Mouse (Mus musculus) adrenal gland (tissue): Measurements from ENCODE around the gene S1pr4.

ENCODE experiments used
- intact Hi-C: fragments of 180-260 bp; cut with DNase I; formaldehyde crosslinking; loops from one replicate; pipeline ENCODE4 v1.15.1; 2025

Gene S1pr4

DNA sequence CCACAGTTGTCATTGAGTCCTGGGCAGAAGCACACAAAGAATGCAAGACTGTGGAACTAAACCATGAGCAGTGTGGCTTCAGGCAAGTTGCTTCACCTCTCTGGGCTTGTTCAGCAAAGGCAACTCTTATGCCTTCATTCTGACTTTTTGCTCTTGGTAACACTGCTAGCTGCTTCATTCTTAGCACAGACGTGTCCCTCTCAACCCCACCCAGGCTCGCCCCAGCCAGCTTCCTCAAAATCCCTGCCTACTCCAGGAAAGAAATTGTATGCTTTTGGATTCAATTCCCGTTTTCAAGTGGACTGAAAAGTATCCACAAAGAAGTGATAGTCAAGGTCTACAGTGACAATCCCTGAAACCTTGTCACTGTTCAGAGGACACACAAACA, 20.0 kb upstream of the S1pr4 start:
- intact Hi-C loops, result loop anchor here (5.0 kb wide), 1 partner anchor 32 kb away; no protein-coding TSS in a partner anchor

DNA sequence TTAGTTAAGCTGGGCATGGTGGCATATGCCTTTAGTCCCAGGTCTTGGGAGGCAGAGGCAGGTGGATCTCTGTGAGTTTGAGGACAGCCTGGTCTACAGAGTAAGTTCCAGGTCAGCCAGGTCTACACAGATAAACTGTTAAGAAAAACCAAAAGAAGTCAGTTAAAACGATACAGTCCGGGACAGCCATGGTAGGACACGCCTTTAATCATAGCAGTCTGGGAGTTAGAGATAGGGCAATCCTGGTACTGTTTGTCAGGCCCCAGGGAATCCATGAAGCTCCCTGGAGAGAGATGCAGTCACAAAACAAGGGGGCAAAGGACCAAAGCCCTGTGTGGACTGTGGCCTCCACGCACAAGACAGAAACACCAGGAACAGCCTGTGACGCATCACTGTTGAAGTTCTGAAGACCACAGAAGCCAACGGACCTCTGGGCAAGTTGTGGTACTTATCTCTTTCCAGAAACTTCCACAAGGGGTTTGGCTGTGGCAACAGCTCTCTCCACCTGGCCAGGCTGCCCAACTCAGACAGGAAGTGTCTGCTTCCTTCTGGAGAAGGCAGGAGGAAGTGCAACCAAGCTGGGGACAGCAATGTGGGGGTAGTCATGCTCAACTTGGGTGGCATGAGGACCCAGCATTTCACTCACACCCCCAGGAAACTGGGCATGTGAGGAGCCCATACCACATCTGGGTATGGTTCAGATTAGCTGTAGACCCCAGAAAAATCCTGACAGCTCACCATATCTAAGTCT, 19.5 kb upstream of the S1pr4 start:
- intact Hi-C loops, result loop anchor here (5.0 kb wide), 1 partner anchor 33 kb away; no protein-coding TSS in a partner anchor

DNA sequence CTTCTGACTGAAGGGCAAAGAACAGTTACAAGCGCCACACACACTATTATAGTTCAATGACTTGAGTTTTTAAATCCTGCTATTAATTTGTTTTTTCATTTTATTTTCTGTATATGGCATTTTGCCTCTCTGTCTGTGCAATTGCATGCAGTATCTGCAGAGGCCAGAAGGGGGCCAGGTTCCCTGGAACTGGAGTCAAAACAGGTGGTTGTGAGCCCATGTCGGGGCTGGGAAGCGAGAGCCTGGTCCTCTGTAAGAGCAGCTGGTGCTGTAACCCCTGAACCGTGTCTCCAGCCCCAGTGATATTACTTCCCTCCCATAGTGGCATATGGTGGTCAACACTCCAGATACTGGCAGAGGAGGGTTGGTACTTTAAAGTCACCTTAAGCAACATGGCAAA, 18.6 kb upstream of the S1pr4 start:
- intact Hi-C loops, result loop anchor here (5.0 kb wide), 1 partner anchor 34 kb away; no protein-coding TSS in a partner anchor

DNA sequence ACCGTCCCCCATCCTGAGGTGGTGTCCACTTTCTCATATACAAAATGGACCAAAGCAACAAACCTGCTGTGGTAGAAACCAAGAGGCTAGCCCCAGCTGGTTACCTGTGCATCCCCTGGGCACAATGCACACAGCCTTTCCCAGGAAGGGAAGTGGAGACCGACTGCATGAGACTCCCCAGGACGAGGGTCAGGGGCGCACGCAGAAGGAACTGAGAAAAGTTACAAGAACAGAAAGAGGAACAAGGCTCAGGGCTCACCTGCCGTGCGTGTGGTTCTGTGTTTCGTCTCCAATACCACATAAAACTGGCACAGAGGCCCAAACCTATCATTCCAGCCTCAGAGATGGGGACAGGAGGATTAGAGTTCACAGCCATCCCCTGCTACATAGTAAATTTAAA, 17.3 kb upstream of the S1pr4 start:
- intact Hi-C loops, result loop anchor here (5.0 kb wide), 1 partner anchor 35 kb away; no protein-coding TSS in a partner anchor

DNA sequence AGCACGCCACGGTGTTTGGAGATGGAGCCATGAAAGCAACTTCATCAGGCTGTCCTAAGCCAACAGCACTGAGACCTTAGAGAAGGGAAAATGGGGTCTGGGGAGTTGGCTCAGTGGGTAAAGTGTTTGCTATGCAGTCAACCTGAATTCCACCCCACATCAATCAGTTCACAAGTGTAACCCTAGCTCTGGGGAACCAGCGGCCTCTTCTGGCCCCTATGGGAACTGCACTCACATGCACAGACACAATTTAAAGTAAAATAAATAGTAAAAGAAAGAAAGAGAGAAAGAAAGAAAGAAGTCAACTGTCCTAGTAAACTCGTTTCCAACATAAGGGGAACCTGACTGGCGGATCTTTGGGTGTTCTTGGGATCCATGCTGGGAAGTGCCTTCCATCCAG, 13.9 kb upstream of the S1pr4 start:
- intact Hi-C loops, result no loop called here

DNA sequence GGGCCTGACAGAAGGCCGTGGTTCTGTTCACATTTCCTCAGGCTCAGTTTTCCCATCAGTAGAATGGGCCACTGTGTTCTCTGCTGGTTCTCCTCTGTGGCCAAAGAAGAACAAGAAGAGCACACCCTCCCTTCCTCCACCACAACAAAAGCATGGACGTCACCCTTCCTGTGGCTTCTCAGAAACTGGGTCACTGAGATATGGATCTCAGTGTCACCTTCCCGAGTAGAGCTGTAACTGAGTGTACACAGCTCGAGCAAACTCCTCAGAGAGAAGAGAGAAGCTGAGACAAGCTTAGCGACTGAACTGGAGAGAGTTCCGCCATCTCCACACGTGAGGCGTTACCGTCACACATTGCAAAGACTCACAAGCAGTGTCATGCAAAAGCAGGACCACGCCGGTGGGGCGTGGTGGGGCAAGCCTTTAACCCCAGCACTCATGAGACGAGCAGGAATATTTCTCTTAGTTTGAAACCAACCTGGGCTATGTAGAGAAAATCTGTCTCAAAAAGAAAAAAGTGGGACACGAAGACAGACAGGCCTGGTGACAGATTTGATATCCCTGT, 10.4 kb upstream of the S1pr4 start:
- intact Hi-C loops, result no loop called here

DNA sequence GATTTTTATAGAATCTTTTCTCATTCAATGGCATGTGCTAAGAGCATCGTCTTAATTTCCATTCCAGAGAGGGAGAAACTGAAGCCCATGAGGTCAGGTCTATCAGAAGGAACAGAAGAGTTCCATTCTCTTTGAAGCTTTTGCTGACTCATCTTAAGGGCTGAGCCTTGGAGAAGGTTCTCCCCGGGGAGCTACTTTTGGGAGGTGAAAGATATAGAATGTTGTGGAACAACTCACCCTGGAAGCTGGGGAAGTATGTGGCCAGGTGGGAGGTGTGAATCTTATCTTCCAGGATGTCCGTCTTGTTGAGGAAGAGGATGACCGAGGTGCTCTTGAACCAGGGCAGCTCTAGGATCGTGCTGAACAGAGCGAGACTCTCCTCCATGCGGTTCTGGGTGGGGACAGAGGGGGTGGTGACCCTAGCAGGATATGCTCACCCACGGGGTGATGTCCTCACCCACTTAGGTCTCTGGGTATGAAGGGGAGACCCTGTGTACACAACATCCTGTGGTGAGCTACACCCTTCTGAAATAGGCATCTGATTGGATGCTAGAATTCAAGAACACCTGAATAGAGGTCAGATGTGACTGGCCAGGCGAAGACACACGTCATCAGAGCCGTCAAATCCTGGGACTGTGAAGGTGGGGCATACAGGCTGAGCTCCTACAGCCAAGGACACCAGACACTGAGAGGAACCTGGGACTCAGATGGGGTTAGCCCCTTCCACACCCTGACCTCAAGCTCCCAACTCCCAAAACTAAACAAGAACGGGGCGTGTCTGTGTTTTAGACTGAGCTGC, 8.0 kb upstream of the S1pr4 start:
- intact Hi-C loops, result no loop called here

DNA sequence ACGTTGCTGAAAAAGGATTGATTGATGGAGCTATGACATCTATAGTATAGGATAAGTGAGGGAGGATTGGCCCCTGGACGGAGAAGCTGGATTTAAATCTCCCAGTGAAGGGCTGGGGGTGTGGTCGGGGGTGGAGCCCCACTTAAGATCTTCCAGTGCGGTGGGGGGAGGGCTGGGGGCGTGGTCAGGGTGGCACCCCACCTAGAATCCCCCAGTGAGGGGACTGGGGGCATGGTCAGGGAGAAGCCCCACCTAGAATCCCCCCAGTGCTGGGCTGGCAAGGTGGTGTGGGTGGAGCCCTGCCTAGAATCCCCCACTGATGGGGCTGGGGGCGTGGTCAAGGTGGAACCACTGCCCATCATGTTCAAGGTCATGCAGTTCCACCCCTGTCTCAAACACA, 7.2 kb upstream of the S1pr4 start:
- intact Hi-C loops, result no loop called here

DNA sequence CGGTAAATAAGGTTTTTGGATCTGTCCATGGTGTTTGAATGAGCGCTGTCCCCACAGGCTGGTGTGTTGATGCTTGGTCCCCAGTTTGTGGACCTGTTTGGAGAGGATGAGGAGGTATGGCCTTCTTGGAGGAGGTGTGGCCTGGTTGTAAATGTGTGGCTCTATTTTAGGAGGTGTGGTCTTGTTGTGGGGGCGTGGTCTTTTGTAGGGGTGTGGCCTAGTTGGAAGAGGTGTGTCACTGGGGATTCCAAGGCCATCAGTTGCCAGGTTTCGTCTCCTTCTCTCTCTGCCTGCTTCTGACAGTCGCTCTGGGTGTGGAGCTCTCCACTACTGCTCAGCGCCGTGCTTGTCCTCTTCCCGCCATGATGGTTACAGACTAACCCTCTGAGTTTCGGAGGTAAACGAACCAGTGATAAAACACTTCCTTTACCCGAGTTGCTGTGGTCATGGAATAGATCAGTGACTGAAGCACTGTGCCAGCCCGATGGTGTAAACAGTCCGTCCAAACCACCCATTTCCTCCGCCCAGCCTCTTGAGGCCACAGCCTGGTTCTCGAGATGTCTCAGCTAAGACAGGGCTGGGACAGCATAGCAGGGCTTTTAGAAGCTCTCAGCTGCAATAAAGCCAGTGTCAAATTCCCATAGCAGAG, 5.2 kb upstream of the S1pr4 start:
- intact Hi-C loops, result no loop called here

DNA sequence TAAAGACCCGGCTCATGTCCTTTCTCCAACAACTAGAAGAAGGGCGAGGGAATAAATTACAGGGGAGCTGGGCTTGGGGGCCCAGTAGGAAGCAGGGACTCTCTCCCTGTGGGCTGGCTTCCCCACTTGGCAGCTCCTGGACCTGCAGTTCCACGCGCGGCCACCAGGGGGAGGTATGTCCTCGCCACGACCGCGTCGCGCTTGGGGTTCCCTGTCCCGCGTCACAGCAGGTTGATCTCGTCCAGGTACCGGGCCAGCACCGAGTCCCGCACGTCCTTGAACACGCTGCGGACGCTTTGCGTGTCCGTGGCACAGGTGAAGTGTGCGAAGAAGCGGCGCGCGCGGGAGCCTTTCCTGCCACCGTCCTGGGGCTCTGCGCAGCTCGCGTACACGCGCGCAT, 2.7 kb upstream of the S1pr4 start:
- intact Hi-C loops, result loop anchor here (2.0 to 5.0 kb wide), 3 partner anchors 24 to 670 kb away; no protein-coding TSS in a partner anchor

DNA sequence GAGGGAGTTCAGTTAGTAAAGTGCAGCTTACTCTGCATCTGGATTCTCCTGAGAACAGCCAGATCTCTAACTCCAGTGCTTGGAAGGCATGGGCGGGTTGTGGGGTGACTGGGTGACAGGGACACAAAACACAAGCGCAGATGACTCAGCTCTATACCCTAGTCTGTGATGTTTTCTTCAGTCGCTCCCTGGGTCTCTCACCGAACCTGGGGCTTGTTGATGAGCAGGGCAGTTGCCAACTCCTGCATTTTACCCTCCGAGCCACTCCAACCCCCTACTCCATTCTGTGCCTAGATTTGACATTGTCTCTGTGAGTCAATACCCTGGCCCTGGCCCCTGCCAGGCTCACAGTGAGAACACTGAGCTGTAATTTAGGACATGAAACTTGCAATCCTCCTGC, 1.9 kb upstream of the S1pr4 start:
- intact Hi-C loops, result loop anchor here (2.0 to 5.0 kb wide), 3 partner anchors 25 to 670 kb away; no protein-coding TSS in a partner anchor

DNA sequence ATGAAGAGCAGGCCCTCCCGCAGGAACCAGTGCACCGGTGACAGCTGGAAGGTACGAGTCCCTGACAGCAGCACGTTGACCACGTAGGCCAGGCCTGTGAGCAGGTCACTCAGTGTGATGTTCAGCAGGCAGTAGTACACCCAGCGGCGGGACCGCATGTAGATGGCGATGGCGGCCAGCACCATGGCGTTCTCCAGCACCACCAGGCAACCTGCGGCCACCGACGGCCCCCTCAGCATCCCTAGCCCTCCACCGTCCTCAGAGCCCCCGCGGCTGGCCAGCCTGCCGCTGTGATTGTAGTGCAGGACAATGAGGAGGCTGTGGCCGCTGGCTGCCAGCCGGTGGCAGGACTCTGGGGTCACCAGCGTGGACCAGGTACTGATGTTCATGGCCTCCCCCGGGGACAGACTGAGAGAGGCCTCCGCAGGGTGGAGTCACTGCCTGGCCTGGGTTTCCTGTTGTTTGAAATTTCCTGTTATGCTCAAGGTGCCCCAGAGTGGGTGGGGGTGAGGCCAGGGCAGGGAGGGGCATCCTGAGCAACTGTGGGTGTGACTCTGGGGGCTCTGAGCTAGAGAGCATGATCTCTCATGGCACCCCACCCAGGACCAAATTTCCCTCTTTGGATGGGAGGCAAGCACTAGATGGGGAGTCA, 556 bp downstream of the S1pr4 start:
- intact Hi-C loops, result no loop called here

DNA sequence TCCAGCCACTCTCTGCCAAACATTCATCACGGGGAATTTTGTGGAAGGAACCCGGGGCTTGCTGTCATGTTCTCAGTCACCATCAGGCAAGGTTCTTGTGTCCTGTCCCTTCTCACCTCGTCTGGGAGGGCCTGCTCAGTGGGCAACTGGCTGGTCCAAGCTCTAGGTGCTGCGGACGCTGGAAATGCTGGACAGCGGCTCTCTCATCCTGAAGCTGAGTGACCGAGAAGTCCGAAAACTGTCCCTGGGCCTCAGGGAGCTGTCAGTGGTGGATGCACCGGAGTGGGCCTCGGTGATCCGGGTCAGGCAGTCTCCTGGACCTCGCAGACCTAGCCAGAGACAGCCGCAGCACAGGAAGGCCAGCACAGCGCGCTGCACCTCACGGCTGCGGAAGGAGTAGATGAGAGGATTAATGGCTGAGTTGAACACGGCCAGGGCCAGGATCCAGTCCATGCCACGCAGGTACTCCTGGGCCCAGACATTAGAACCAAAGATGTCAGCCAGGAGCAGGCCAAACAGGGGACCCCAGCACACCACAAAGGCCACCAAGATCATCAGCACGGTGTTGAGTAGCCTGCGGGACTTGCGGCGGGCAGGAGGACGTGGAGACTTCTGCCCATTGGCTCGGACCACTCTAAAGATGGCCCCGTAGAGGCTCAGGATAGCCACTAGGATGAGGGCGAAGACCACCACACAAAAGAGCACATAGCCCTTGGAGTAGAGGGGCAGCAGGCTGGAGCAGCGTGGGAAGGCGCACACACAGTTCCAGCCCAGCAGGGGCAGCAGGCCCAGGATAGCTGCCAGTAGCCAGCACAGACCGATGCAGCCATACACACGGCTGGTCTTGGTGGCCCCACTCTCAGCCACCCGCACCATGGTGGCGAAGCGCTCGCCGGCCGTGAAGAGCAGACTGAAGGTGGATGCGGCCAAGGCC, 1.3 kb downstream of the S1pr4 start:
- intact Hi-C loops, result no loop called here

DNA sequence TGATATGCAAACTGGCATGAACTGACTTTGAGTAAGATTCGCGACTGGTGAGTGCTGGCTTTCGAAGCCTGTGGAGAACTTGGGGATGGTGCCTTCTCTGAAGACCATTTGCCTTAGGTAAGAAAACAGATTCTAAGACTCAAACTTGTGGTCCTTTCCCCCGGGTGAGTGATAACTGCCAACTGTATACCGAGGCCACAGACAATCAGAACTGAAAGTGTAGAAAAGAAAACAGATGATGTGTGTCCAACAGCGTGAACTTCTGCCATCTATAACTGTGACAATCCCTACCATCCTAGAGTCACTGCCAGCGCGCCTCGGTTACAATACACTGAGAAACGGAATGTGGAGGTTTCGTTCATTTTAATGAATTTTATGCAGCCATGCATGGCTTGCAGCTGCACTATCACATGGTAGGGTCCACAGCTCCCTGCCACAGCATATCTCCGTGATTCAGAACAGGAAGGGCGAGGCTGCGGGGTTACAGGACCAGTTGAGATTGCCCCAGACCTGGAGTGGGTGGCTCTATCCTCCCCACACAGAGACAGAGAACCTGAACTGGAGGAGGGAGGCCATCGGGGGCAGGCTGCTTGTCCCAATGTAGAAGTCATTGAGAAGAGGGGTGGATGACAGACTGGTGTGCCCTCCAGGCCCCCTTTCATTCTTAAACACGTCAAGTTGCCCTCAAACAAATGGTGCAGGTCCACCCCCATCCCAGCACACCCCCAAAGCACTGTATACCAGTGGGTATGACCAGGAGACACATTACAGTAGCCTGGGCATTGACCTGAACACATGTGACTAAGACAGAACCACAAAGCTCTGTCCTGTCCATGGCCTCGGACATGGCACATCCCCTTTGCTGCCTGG, 2.3 kb downstream of the S1pr4 start:
- intact Hi-C loops, result no loop called here

DNA sequence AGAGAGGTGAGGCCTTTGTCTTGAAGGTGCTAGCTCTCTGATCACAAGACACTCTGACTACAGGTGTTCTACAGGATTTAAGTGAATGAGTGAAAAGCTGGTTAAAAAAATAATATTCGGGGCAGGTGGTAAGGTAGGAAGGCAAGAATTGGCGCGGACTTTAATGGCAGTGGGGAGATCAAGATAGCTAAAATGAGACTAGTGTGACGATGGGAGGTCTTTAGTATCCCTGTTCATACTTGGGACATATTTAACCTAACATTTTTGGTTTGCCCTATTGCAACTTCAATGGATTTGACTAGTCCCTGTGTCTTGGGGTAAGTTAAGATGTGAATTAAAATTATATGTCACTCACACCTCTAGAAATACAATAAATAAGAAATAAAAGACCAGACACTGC, 3.0 kb downstream of the S1pr4 start:
- intact Hi-C loops, result no loop called here

DNA sequence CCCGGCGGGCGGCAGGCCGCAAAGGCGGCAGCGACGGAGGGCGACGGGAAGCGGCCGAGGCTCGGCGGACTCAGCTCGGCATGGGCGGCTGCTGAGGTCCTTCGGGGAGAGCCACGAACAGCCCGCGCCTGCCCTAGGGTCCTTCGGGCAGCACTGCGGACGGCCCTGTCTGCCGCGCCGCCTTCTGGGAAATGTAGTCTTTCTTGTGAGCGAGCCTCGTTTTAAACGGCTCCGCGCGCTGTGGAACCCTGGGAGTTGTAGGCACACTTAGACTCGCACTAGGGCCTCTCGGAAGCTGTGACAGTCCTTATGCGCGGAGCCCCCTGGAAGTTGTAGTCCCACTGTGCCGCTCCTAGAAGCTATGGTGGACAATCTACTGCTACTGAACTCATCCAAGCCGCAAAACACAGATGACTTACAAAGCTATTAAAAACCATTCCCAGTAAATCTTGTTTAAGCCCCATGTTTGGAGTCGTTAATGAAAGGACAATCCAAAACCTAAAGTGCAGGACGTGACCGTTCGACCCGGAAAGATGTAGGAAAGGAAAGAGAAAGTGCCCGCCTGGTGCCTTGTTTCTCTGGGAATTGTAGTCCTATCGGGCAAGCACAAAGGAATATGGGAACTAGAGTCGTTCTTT, 3.5 kb downstream of the S1pr4 start, which contains the start of gene Ncln:
TSS of gene Ncln (minus strand) at position 129 of the 638 bp plus-strand sequence.
- intact Hi-C loops, result no loop called here

DNA sequence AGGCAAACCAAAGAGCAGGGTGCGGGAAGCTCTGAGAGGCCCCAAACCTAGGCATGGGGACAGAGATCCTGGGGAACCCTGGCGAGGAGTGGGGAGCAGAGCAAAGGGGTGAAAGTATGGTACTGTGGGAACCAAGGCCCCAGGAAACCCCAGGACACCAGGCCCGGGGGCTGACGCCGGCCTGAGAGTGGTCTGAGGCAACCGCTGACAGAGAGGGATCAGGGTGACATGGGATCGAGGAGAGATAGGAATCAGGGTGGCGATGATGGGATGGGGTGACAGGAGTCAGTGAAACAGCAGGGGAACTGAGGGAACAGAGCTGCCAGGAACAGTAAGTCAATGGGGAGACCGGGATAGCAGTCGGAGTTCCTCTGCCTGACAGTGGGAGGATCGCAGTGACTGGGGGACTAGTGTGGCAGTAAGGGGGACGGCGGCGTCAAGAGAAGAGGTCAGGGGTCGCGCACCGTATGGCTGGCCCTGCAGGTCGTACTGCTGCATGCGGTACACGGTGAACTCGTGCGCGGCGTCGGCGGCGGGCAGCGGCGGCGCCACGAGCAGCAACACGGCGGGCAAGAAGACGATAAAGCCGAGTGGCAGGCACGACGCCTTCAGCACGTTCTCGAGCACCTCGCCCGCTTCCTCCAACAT, 4.2 kb downstream of the S1pr4 start:
- intact Hi-C loops, result no loop called here

DNA sequence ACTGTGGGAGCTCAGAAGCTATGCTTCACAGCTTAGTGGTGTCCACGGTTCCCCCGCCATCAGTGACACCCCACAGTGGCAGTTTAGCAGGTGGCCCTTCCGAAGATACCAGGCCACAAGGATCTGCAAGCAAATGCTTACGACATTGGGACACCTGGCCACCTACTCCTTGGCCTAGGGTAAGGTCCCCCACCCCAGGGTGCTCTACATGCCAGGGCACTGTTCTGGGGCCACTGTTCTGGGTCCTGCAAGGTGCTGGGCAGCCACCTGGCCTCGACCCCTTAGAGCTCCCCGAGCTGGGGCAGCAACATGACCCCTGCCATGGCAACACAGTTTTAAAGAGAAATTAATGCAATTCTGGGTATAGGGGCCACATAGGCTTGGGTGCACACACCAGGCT, 4.8 kb downstream of the S1pr4 start:
- intact Hi-C loops, result no loop called here
